Mouse (Mus musculus) hindbrain, embryonic 15.5 days (tissue): Measurements from ENCODE around the gene Rnase11. TPM values are rescaled to one million over a fixed set of nuclear protein-coding genes. Genes with fewer than 3 reads are reported as not detected.
A peak's percentile ranks its signal among the peaks of the same experiment; 100 is the strongest.
"Not testable (repeated sequence)": the region's sequence is repeated elsewhere in the genome, so short reads cannot be mapped to it uniquely, and the experiment has no call there.

Experiments
- ATAC-seq: fragments of 200-750 bp; cut with Nextera tagmentation; 2 replicates; pipeline ENCODE4 v1.8.0; 2017; ENCODE audit warnings: low read depth, moderate number of reproducible peaks, moderate TSS enrichment; ENCODE audit not compliant: low FRiP score
- H3K27ac ChIP-seq: fragments of 300-500 bp; sonication (generic); replicated peaks from 2 replicates; pipeline ENCODE4 v1.5.1; 2015; ENCODE audit warnings: mild to moderate bottlenecking, inconsistent platforms
- H3K27me3 ChIP-seq: fragments of 300-500 bp; sonication (generic); 2 replicates; pipeline ENCODE4 v1.6.1; 2015; ENCODE audit warnings: control low read depth, inconsistent platforms
- H3K36me3 ChIP-seq: fragments of 300-500 bp; sonication (generic); 2 replicates; pipeline ENCODE4 v1.6.1; 2015; ENCODE audit warnings: control low read depth, inconsistent platforms
- H3K4me1 ChIP-seq: fragments of 300-500 bp; sonication (generic); replicated peaks from 2 replicates; pipeline ENCODE4 v1.6.1; 2015; ENCODE audit warnings: control low read depth, inconsistent platforms
- H3K4me2 ChIP-seq: fragments of 300-500 bp; sonication (generic); 2 replicates; pipeline ENCODE4 v1.6.1; 2015; ENCODE audit warnings: moderate library complexity, mild to moderate bottlenecking, inconsistent platforms
- H3K4me3 ChIP-seq: fragments of 300-500 bp; sonication (generic); 2 replicates; pipeline ENCODE4 v1.5.1; 2015; ENCODE audit warnings: mild to moderate bottlenecking, inconsistent platforms
- H3K9ac ChIP-seq: fragments of 300-500 bp; sonication (generic); 2 replicates; pipeline ENCODE4 v1.6.1; 2015; ENCODE audit warnings: inconsistent platforms
- H3K9me3 ChIP-seq: fragments of 300-500 bp; sonication (generic); 2 replicates; pipeline ENCODE4 v1.6.1; 2016; ENCODE audit warnings: control low read depth, inconsistent platforms
- WGBS: fragments of 180-500 bp; shearing (Covaris S2); methylation state at CpG from one replicate; pipeline ENCODE4 v1.1.7; 2015; 5-methylcytosine and 5-hydroxymethylcytosine counted together
- polyA plus RNA-seq: library from polyadenylated mRNA; unstranded; fragments of >200 nt; fragmentation: Nextera tagmentation; extraction: Ambion mirVana; gene quantifications from 2 replicates; pipeline ENCODE4 v1.2.1, GENCODE M21; 2015

The Rnase11 gene
- polyA plus RNA-seq, 1 experiment from 2014 or later, result not detected

DNA sequence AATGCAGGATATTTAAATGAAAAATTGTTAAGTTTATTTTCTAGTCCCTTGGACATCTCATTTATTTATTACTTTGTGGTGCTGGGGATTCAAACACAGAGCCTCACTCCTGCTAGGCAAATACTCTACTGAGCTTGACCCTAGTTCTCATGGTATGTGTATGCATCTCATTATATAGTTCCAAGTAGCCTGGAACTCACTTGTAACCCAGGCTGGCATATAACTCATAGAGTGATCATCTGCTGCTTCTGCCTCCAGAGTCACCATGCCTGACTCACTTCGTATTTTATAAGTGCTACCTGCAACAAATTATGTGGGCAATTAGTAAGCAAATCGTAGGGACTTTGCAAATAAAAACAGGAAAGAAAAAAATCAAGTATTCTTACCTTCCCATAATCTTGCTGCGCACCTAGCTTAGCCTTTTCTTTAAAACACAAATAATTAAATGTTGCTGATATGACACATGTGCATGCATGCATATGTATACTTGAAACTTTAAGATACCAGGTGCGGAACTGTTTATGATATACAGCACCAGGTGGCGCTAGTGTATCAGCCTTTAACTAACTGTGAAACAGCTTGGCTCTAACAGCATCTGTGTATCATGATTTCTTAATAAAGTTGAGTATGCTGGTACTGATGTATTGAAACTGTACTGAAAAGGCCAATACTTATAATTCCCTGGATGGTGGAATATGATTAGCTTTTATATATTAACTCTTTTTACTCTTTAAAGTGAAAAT, 23.4 kb downstream of the Rnase11 start:
- no peaks in the 10 kb centered on the region for H3K36me3 ChIP-seq
- ATAC-seq, result peak; percentile 45; the same call in 1 of the 2 replicates
- no peak overlapping the region for H3K9ac ChIP-seq
- H3K4me2 ChIP-seq, result no peak overlapping the region
- no peak overlapping the region for H3K27ac ChIP-seq
- H3K27me3 ChIP-seq, result no peaks in the 10 kb centered on the region
- no peaks in the 10 kb centered on the region for H3K9me3 ChIP-seq
- H3K4me3 ChIP-seq, result no peak overlapping the region
- H3K4me1 ChIP-seq, result no peaks in the 10 kb centered on the region
- 36% methylated on average over 5 of the region's 5 CpGs for WGBS

GRCm38 (mm10) chr14:51024820-51025219, 25.1 kb downstream of the Rnase11 start:
- no peaks in the 10 kb centered on the region for H3K4me1 ChIP-seq
- ATAC-seq, result no peak
- WGBS, result 85% methylated on average over 1 of the region's 1 CpGs
- H3K27ac ChIP-seq, result no peak overlapping the region
- H3K27me3 ChIP-seq, result no peaks in the 10 kb centered on the region
- no peaks in the 10 kb centered on the region for H3K9me3 ChIP-seq
- H3K4me3 ChIP-seq, result no peak overlapping the region
- no peaks in the 10 kb centered on the region for H3K36me3 ChIP-seq
- H3K4me2 ChIP-seq, result no peak overlapping the region
- no peak overlapping the region for H3K9ac ChIP-seq

- no peak overlapping the region for H3K4me3 ChIP-seq
- H3K9me3 ChIP-seq, result no peaks in the 10 kb centered on the region
- H3K4me2 ChIP-seq, result no peak overlapping the region
- no peak for ATAC-seq
- H3K9ac ChIP-seq, result no peak overlapping the region
- 84% methylated on average over 4 of the region's 4 CpGs for WGBS
- no peaks in the 10 kb centered on the region for H3K36me3 ChIP-seq
- no peaks in the 10 kb centered on the region for H3K27me3 ChIP-seq
- H3K4me1 ChIP-seq, result no peaks in the 10 kb centered on the region
- H3K27ac ChIP-seq, result no peak overlapping the region
These were observed 26.5 kb downstream of the Rnase11 start for GRCm38 (mm10) chr14:51023457-51023856.

- no peak overlapping the region for H3K27ac ChIP-seq
- no peaks in the 10 kb centered on the region for H3K27me3 ChIP-seq
- H3K4me3 ChIP-seq, result no peak overlapping the region
- H3K4me1 ChIP-seq, result no peaks in the 10 kb centered on the region
- no peaks in the 10 kb centered on the region for H3K9me3 ChIP-seq
- no peak for ATAC-seq
- WGBS, result 79% methylated on average over 3 of the region's 3 CpGs
- no peaks in the 10 kb centered on the region for H3K36me3 ChIP-seq
- H3K4me2 ChIP-seq, result no peak overlapping the region
- H3K9ac ChIP-seq, result no peak overlapping the region
These were observed 32.7 kb downstream of the Rnase11 start for GRCm38 (mm10) chr14:51017256-51017655.

GRCm38 (mm10) chr14:51015780-51016179, 34.2 kb downstream of the Rnase11 start:
- Histone ChIP-seq H3K4me2 (no peak overlapping the region), H3K4me3 (no peak overlapping the region), H3K27me3 (no peaks in the 10 kb centered on the region), H3K4me1 (no peaks in the 10 kb centered on the region), H3K27ac (no peak overlapping the region), H3K36me3 (no peaks in the 10 kb centered on the region), H3K9me3 (no peaks in the 10 kb centered on the region), H3K9ac (no peak overlapping the region)
- ATAC-seq, result no peak

- not testable (repeated sequence) for H3K27ac ChIP-seq, H3K4me1 ChIP-seq, H3K4me3 ChIP-seq, H3K9ac ChIP-seq, H3K4me2 ChIP-seq, ATAC-seq, H3K36me3 ChIP-seq, H3K9me3 ChIP-seq, H3K27me3 ChIP-seq
- WGBS, result 96% methylated on average over 3 of the region's 3 CpGs
These were observed 35.2 kb downstream of the Rnase11 start for GRCm38 (mm10) chr14:51014724-51015123.

DNA sequence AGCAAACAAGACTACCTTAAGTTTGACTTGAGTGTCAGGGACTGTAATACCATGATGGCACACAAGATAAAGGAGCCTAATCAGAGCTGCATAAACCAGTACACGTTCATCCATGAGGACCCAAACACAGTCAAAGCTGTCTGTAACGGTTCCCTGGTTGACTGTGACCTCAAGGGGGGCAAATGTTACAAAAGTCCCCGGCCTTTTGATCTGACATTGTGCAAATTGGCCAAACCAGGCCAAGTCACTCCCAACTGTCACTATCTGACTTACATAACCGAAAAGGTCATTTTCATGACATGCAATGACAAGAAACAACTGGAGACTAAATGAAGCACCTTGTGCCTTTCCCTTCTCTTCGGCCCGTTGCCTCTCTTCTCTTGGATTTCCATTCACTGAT, 40.4 kb downstream of the Rnase11 start:
- Histone ChIP-seq H3K36me3 (no peaks in the 10 kb centered on the region), H3K4me2 (no peak overlapping the region), H3K4me1 (no peaks in the 10 kb centered on the region), H3K4me3 (no peak overlapping the region), H3K9ac (no peak overlapping the region), H3K27ac (no peak overlapping the region), H3K9me3 (no peaks in the 10 kb centered on the region), H3K27me3 (no peaks in the 10 kb centered on the region)
- no peak for ATAC-seq
- 89% methylated on average over 6 of the region's 6 CpGs for WGBS

DNA sequence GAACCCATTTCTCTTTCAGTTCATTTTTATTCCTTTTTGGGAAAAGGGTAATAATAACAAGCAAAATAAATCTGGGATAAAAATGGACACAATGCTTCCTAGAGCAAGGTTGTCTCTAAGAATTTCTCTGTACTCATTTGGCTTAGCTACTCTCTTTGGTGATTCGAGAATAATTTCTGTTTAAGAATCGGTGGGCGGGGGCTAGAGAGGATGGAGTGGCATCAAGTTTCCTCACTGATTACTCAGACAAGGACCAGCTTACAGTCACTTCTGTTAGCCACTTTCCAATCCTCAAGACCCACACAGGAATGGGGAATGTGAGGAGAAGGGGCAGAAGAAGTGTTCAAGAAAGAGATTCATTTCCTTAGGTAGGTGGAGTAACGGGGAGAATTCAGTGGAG, 41.2 kb downstream of the Rnase11 start:
- no peaks in the 10 kb centered on the region for H3K4me1 ChIP-seq
- no peak for ATAC-seq
- H3K4me3 ChIP-seq, result no peak overlapping the region
- H3K4me2 ChIP-seq, result no peak overlapping the region
- no peak overlapping the region for H3K27ac ChIP-seq
- H3K27me3 ChIP-seq, result no peaks in the 10 kb centered on the region
- 92% methylated on average over 4 of the region's 4 CpGs for WGBS
- H3K9ac ChIP-seq, result no peak overlapping the region
- H3K36me3 ChIP-seq, result no peaks in the 10 kb centered on the region
- no peaks in the 10 kb centered on the region for H3K9me3 ChIP-seq

- Histone ChIP-seq H3K27ac (no peak overlapping the region), H3K4me2 (no peak overlapping the region), H3K9ac (no peak overlapping the region), H3K27me3 (no peaks in the 10 kb centered on the region), H3K9me3 (no peaks in the 10 kb centered on the region), H3K4me3 (no peak overlapping the region), H3K36me3 (no peaks in the 10 kb centered on the region), H3K4me1 (no peaks in the 10 kb centered on the region)
- no peak for ATAC-seq
- 82% methylated on average over 13 of the region's 13 CpGs for WGBS
These were observed 41.8 kb downstream of the Rnase11 start for GRCm38 (mm10) chr14:51007914-51008713.

DNA sequence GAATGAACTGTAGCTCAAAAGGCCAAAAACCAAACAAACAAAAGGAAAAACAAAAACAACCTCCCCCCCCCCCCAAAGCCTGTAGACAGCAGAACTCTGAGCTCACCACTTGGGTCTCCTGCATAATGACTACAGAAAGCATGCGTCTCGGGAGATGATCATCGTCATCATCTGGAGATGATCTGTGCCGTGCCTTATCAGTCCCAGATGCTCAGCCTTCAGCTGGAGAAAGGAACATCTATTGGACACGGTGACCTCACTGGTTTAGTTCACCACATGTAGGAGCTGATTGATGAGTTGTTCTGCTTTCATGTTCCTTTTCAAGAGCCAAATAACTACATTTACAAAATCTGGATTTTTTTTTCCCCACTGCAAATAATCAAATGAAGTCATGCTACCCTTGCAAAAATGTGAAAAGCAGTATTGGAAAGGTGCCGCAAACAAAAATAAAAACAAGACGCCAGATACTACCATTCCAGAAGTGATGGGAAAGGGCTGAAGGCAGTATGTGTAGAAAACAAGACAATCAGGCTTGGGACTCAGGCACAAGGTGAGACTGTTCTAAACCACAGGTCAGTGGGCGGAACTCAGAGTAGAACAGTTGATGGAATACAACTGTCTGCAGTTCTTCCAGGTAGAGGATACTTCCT, 42.7 kb downstream of the Rnase11 start, which contains the start of gene Rnase10:
Gene Rnase10 (plus strand): TSS at position 600 of the 650 bp plus-strand sequence.
- Histone ChIP-seq H3K27ac (no peak within 1 kb of the TSS), H3K27me3 (no peaks in the 10 kb centered on the region), H3K4me2 (no peak within 1 kb of the TSS), H3K4me1 (no peaks in the 10 kb centered on the region), H3K36me3 (no peaks in the 10 kb centered on the region), H3K4me3 (no peak within 1 kb of the TSS), H3K9ac (no peak within 1 kb of the TSS), H3K9me3 (no peaks in the 10 kb centered on the region)
- ATAC-seq, result no peak
- WGBS, result 87% methylated on average over 8 of the region's 8 CpGs
